Mouse (Mus musculus): ENCODE measurements around the gene Nqo2.
"Not testable (repeated sequence)": the region's sequence is repeated elsewhere in the genome, so short reads cannot be mapped to it uniquely, and the experiment has no call there.

DNA sequence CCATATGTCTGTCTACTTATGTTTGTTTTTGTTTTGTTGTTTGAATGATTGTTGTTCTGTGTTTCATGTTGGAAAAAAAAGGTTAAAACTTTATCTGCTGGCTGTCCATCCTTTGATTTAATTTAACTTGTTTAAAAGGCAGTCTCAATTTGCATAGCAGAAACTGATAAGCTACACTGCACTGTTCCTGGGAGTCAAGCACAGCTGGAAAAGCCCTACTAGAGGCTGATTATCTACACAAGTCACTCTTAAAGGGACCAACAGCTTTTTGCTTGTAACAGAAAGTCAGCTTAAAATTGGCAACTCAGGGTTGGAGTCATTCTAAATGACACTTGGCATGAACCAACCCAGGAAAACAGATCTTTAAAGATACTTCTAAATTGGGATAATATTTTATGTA, 26.9 kb upstream of the Nqo2 start:
- TF ChIP-seq CTCF, EP300 (IDR thresholded peaks at IDR 0.05; ENCODE audit: low read depth): not testable (repeated sequence)
